Mouse (Mus musculus) olfactory bulb, adult 2 months (tissue): ENCODE data around the gene Prm3.

ENCODE experiments used
- CTCF ChIP-seq: fragments of 200-500 bp; IDR thresholded peaks from 2 replicates; pipeline ENCODE4 v1.5.1; 2012; ENCODE audit warnings: low read depth, mild to moderate bottlenecking, low read length, moderate library complexity; ENCODE audit not compliant: insufficient read depth
- POLR2A ChIP-seq: fragments of 200-500 bp; IDR thresholded peaks from 2 replicates; pipeline ENCODE4 v1.6.1; 2012; ENCODE audit warnings: mild to moderate bottlenecking, low read depth, low read length, moderate library complexity; ENCODE audit not compliant: insufficient read depth

DNA sequence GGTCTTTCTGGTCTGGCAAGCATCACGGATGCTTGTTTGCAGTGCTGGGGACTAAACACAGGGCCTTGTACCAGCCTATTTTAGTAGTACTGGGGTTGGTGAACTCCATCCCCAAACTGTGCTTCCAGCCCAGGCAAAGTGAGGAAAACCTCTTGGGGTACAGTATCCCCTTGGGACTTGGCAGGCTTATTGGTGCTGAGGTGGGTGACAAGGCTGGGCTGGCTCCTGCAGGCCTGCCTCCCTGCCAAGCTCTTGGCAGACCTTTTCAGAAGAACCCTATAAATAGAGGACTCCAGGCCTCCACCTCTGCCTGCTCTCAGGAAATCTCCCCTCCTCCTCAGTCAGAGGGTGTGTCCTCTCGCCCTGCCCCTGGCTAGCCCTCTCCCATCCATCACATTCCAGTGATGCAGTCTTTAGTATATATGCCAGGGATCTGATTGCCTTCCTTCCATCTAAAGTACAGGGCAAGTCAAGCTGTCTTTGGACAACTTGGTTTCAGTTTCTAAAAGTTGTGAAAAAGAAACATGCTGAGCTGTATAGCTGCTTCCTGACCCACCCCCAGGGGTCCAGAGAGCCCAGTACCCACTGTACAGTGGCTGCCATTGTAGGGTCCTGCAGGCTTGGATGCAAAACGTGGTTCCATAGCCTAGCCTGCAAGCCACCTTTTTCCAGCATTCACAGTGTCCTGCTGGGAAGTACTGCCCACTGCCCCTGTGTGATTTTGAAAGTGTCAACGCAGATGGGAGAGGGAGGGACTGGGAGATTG is 3.7 kb downstream of the Prm3 start:
- TF ChIP-seq POLR2A, result no peak
- TF ChIP-seq CTCF, result no peak
